Mouse (Mus musculus): Measurements from ENCODE around the gene Fntb.

DNA sequence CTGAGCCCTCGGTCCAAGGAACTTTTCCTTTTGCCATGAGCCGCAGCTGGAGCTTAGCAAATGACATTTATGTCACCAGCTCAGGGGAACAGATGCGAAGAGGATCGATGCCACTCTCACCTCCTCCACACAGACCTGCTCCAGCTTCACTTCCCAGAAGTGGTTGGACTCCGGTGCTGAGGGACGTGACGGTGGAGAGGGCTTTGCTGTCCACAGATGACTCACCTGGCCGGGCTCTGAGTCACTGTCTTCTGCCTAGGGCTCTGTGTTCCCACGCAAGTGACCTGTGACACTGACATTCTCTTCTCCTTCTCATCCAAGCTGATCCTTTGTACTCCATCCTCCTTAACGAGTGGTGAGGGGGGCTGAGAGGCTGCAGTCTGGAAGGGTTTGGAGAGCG is 98.3 kb downstream of the Fntb start:
- no peak for TF ChIP-seq POLR2A (IDR thresholded peaks at IDR 0.05; ENCODE audit: low read depth, low read length)
- TF ChIP-seq CTCF (IDR thresholded peaks at IDR 0.05; ENCODE audit: borderline replicate concordance, insufficient read depth, low read length) = no peak

All from embryonic fibroblast, embryonic 13.5 days (primary cell).